Mouse (Mus musculus) thymus, postnatal 4 days (tissue): Measurements from ENCODE around the gene Ggcx.
"Not testable (repeated sequence)": the region's sequence is repeated elsewhere in the genome, so short reads cannot be mapped to it uniquely, and the experiment has no call there.

Experiments
- DNase-seq: peaks from one replicate; pipeline ENCODE4 v3.0.0; 2021

The Ggcx gene

DNA sequence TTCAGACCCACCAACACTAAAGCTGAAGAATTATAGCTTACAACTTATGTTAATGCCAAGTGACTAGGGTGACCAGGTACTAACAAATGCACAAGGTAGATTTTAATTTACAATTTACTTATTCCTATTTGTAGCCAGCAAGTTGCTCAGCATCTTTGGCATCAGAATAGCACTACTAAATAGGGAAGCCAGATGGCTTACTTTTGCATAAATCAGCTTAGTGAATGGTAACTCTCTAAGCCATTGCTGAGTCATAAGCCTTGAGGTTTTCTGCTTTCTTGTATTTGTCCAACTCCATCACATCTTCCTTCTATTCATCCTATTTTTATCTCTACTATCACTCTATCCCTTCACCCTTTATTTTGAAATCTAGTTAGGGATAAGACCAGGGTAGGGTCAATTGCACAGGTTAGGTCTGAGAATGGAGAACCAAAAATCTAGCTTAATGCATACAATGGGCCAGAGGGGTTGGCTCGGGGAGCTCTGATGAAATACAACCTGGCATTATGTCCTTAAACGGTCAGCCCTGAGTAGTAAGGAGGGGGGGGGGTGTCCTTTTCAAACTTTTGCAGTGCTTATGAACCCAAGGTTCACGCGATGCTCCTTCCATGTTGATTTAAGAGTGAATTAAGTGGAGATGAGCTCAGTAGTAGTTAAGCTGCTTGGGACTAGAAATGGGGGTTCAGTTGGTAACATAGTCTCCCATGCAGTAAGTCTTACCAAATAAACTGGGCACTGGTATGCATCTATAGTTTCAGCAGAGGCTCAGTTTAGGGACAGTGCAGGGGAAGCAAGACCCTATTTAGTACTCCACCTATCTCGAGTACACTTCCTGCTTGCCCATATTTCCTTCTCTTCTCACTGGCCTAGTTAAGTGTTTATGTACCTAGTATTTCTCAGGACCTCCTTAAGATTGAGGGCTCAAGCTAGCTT is 17.1 kb downstream of the Ggcx start:
- no peak for DNase-seq

DNA sequence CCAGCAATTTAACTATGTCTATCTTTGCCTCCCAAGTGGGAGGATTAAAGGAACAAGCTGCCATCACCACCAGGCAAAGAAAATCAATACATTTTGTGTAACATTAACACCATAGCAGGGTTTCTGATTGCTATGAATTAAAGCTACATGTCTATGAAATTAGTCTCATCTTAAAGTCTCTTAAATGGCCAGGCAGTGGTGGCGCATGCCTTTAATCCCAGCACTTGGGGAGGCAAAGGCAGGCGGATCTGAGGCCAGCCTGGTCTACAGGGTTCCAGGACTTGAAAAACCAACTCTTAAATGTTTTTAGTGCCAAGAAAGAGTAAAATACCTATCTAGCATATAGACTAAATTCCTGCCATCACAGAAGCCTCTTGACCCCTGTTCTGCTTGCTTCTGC is 18.0 kb downstream of the Ggcx start:
- no peak for DNase-seq

GRCm38 (mm10) chr6:72438226-72438625 is 24.1 kb downstream of the Ggcx start:
- DNase-seq, result no peak

DNA sequence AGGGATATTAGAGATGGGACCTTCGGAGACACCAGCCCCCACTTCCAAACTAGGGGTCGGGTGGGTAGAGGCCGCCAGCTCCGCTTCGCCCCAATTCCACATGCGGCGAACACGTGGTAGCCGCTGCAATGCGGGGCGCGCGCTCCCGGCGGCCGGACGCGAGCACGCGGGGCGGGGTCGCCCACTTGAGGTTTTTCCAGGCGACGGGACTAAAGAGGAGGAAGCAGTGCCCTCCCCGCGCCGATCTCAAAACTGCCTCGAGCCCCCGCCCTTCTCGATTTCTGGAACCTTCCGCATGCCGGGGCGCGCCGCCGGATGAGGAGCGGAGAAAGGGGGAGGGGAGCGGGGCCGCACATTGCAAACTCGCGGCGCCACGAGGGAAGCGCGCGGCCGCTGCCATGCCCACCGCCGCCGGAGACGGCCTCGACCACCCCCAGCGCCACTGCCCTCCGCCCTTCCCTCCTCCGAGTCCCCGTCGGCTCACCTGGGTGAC is 24.8 kb downstream of the Ggcx start:
- DNase-seq, result peak; percentile 88

DNA sequence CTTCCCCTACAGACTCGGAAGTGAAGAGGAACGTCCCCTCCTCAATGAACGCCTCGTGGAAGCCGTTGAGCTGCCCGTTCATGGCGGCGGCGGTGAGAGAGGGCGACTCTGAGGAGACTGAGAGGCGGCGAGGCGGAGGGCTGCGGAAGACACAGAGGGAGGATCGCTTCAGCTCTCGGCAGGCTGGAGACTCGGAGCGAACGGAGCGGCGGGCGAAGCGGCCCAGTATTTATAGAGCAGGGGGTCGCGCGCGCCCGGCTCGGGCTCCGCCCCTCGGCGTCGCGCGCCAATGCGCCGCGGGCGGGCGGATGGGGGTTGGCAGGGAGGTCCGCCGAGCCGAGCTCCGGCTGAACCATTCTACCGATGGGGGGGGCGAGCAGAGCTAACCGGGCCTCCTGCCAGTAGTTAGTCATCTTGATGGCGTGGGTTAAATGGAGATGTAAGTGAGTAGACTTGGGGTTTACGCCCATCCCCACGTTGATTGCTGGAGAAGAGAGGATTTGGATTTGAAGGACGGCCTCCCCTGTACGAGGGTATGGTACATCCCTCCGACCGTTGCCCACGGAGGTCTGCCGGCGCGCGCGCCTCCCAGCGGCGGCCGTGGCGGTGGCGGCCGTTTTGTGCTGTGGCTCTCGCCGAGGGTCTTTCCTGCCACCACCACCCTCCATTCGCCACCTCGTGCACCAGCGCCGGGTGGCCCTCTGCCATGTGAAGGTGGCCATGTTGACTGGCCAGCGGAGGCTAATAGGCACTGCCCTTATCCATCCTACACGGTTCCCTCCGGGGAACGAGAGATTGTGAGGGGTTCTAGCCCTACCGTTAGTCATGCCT is 25.5 kb downstream of the Ggcx start, which contains the start of gene Mat2a:
TSS of gene Mat2a (minus strand) at position 204 of the 831 bp plus-strand sequence.
- peak; percentile 96 for DNase-seq

DNA sequence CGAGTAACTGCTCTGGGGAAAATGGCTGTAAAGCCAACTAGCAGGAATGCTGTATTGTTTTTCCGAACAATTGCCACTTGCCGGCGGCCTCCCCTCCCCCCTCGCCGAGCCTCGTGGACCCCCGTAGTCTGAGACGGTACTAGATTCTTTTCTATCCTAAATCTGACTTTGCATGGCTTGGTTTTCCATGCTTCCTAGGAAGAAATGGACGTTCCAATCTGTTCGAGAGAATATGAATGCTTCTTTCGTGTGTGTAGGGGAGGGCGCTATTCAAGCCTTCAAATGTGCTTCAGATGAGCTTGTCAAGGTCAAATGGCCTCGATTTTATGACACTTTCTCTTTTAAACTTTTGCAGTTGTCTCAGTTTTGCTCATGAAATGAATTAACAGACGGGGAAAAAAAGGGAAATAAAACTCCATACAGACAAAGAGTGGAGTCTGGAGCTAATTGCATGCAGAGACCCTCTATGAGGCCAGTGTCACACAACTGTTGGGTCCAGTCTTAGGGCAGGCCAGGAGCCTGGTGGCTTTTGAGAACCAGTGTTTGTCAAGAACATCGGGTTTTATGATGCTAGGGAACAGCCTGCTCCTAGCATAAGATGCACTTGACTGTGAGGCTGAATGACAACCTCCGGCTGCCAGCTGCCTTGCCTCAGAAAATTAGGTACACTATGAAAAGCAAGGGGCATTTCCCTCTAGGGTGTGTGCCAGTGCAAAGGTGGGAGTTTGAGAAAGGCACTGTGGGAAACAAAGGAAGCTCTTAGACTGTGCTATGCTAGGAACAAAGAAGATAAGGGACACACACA is 26.3 kb downstream of the Ggcx start:
- DNase-seq, result peak; percentile 44

- DNase-seq, result no peak
These were observed 29.0 kb downstream of the Ggcx start for GRCm38 (mm10) chr6:72442921-72443604.

- no peak for DNase-seq
These were observed 30.9 kb downstream of the Ggcx start for GRCm38 (mm10) chr6:72445011-72445410.

GRCm38 (mm10) chr6:72447487-72447886 is 33.4 kb downstream of the Ggcx start:
- DNase-seq, result no peak

DNA sequence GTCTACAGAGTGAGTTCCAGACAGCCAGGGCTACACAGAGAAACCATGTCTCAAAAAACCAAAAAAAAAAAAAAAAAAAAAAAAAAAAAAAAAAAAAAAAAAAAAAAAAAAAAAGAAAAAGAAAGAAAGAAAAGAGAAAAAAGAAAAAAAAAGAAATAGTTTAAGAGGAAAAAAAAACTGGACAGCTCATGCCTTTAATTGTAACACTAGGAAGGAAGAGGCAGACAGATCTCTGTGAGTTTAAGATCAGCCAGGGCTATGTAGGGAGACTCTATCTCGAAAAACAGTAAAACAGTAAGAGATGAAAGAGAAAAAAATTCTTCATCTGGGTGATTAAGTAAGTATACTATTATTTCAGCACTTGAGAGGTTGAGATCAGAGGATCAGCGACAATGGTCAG is 37.7 kb downstream of the Ggcx start:
- DNase-seq, result not testable (repeated sequence)

GRCm38 (mm10) chr6:72452329-72452728 is 38.2 kb downstream of the Ggcx start:
- no peak for DNase-seq

DNA sequence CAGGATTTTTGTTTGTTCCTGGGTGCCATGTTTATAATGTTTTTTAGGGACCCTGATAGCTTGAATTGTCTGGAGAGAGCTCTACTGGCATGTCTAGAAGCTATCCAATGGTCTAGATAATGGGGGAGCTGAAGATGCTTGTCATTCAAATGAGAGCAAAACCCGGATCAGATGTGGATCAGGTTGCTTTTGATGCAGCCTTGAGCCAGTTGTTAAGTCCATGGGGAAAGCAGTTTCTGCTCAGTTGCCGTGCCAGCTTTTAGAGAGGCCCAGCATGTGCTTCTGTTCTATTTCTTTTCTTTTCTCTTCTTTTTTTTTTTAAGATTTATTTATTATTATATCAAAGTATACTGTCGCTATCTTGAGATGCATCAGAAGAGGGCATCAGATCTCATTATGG is 39.5 kb downstream of the Ggcx start:
- DNase-seq, result no peak

- DNase-seq, result no peak
These were observed 40.1 kb downstream of the Ggcx start for GRCm38 (mm10) chr6:72454072-72454746.

DNA sequence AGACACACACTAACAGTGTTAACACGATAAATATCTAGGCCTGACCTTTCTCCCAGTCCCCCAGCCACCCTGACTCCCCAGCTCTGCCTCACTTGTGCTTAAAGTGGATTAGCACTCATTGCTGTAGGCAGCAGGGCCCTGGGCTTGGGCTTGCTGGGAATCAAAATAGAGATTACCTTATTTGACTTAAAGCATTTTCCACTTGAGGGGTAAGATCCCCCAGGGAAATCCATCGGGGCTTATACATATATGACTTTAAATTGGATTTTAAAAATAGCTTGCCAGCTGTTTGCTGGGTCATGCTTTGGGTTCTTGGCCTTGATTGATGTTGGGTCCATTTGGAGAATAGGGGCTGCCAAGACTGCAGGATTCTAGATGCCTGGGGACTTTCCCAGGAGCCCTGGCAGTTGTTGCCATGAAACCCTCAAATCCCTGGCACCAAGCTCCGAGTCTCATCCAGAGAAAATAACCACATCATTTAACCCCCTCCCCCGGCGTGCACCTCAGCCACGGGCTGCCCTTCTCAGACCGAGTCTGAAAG is 40.8 kb downstream of the Ggcx start:
- DNase-seq, result no peak

- DNase-seq, result no peak
These were observed 42.5 kb downstream of the Ggcx start for GRCm38 (mm10) chr6:72456567-72456966.

DNA sequence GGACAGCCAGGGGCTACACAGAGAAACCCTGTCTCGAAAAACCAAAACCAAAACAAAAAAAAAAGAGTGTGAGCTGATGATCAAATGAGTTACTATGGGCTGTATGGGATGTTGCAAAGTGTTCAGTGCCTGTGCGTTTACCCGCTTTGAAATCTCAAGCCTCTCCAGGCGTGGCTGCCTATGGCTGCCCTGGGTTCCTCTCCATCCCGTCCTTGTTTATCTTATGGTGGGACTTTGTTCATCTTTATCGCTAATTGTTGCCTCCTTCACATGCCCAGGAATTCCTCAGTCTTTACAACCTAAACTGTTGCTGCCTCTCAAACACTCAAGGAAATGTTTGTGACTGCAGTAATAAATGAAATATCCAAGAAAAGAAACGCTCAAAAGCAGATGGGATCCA is 44.3 kb downstream of the Ggcx start:
- no peak for DNase-seq

DNA sequence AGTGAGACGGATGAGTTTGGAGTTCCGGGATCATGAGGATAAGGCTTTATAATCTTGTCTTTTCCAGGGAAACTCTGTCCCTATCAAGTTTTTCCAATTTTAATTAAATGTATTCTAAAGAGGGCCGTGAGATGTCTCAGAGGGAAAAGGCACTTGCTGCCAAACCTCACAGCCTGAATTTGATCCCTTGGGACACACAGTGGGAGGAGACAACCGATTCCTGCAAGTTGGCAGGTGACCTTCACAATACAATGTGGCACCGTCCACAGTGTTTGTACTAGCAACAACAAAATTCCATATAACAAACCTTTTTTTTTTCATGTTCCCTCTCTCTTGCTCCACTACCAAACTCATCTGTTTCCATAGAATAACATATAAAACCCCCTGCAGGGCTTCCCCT is 44.8 kb downstream of the Ggcx start:
- DNase-seq, result no peak

DNA sequence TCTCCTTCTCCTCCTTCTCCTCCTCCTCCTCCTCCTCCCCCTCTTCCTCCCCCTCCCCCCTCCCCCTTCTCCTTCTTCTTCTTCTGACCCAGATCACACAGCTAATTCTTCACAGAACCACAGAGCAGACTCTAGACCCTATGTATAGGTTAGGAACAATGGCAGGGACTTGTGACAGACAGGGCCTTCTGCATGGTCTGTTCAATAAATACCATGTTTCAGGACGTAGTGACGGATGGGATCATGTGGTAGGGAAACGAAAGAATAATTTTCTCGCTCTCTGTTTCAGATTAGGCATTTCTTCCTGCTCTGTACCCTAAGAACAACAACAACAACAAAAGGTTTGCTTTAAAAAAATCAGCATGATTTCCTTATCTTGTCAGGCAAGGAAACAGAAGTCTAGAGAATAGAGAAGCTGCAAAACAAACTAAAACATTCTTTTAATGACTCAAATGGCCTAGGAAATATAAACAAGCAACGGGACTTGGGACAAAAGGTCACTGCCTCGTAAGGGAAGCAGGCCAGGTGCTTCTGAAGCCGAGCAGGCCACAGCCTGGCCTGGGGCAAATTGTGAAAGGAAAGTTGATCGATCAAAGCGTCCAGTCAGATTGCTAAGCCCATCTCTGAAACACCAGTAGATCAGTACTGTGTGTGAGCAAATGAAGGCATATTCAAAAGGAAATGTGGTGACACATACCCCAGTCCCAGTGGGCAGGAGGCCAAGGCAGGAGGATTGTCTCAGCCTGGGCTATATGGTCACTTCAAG is 46.1 kb downstream of the Ggcx start:
- DNase-seq, result no peak

DNA sequence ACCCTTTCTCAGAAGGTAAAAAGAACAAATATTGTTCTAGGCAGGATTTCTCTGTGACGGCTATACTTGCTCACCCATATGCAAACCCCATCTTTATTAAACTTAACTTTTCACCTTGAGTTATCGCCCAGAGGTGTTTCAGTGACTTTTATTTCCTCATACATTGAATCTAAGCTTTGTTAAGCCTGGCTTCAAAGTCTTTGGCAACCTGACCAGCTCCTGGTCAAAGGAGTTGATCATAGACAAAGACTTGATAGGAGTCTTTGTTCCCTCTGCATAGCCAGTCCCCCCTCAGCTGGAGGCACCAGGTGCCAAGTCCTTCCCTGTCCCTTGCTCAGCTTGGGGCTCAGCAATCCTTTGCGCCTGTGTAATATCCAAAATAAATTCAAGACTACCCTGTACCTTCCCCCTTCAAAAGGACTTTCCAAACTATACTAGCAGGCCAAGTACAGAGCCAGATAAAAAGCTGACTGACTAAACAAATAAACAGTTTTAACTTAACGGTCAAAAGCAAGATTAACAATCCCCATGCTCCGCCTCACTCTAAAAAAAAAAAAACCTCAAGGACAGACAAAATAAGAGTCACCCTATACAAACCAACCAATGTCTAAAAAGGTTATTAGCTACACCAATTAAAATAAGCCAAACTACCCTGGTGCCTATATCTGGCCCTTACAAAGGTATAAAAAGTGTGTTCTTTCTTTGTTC is 48.6 kb downstream of the Ggcx start:
- not testable (repeated sequence) for DNase-seq
